Mouse (Mus musculus): ENCODE results near the gene Zfp655.

- TF ChIP-seq CTCF (IDR thresholded peaks at IDR 0.05) (no peak), POLR2A (IDR thresholded peaks at IDR 0.05; ENCODE audit: insufficient read depth, low read depth, low read length) (no peak), EP300 (IDR thresholded peaks at IDR 0.05; ENCODE audit: insufficient read depth, low read depth, low read length) (no peak)
Observed at GRCm38 (mm10) chr5:145190373-145190772, 41.1 kb upstream of the Zfp655 start.
